Mouse (Mus musculus) ES-Bruce4 (cell line): ENCODE data around the gene Olfr1509. TPM values are rescaled to one million over a fixed set of nuclear protein-coding genes. Genes with fewer than 3 reads are reported as not detected.

Experiments used
- H3K27ac ChIP-seq: 2 replicates; pipeline ENCODE4 v1.5.1; 2012; ENCODE audit warnings: low read length, inconsistent platforms; ENCODE audit not compliant: insufficient read depth
- H3K27me3 ChIP-seq: 2 replicates; pipeline ENCODE4 v1.6.1; 2012; ENCODE audit warnings: mild to moderate bottlenecking, low read length, inconsistent platforms; ENCODE audit not compliant: control insufficient read depth, poor library complexity, insufficient read depth, severe bottlenecking
- H3K36me3 ChIP-seq: 2 replicates; pipeline ENCODE4 v1.6.1; 2012; ENCODE audit warnings: inconsistent platforms, mild to moderate bottlenecking, low read length, moderate library complexity; ENCODE audit not compliant: control insufficient read depth, poor library complexity, insufficient read depth, severe bottlenecking
- H3K4me1 ChIP-seq: one replicate; pipeline ENCODE4 v1.8.1; 2011; ENCODE audit warnings: low read length; ENCODE audit not compliant: control insufficient read depth, insufficient read depth
- H3K4me3 ChIP-seq: 2 replicates; pipeline ENCODE4 v1.5.1; 2011; ENCODE audit warnings: low read depth, mild to moderate bottlenecking, low read length
- H3K9ac ChIP-seq: 2 replicates; pipeline ENCODE4 v1.6.1; 2012; ENCODE audit warnings: low read depth, mild to moderate bottlenecking, inconsistent platforms; ENCODE audit not compliant: poor library complexity, severe bottlenecking
- H3K9me3 ChIP-seq: replicated peaks from 2 replicates; pipeline ENCODE4 v1.6.1; 2012; ENCODE audit warnings: mild to moderate bottlenecking, low read length, inconsistent platforms; ENCODE audit not compliant: control insufficient read depth, poor library complexity, insufficient read depth, severe bottlenecking
- CTCF ChIP-seq: IDR thresholded peaks from one replicate; pipeline ENCODE4 v1.8.1; 2011; ENCODE audit warnings: low read depth, low read length
- EP300 ChIP-seq: IDR thresholded peaks from 2 replicates; pipeline ENCODE4 v1.6.1; 2011; ENCODE audit warnings: low read depth, low read length; ENCODE audit not compliant: insufficient read depth
- POLR2A ChIP-seq: IDR thresholded peaks from one replicate; pipeline ENCODE4 v1.8.1; 2011; ENCODE audit warnings: low read length; ENCODE audit not compliant: insufficient read depth
- polyA plus RNA-seq: library from polyadenylated mRNA; stranded (reverse); fragments of >200 nt; gene quantifications from 2 replicates; pipeline ENCODE4 v1.2.4, GENCODE M21; 2011; ENCODE audit warnings: low read depth; ENCODE audit not compliant: missing spikeins, insufficient read depth, insufficient read length

The Olfr1509 gene
- polyA plus RNA-seq, 1 experiment, result not detected

- no peaks in the 10 kb centered on the region for H3K27me3 ChIP-seq
- no peak overlapping the region for H3K9ac ChIP-seq
- H3K27ac ChIP-seq, result no peak overlapping the region
- H3K4me3 ChIP-seq, result no peak overlapping the region
- H3K36me3 ChIP-seq, result no peaks in the 10 kb centered on the region
- TF ChIP-seq EP300 (no peak), CTCF (no peak), POLR2A (no peak)
- no peaks in the 10 kb centered on the region for H3K4me1 ChIP-seq
- H3K9me3 ChIP-seq, result no peaks in the 10 kb centered on the region
Observed at GRCm38 (mm10) chr14:52461928-52462327, 19.1 kb downstream of the Olfr1509 start.

GRCm38 (mm10) chr14:52465738-52466137 lies 22.9 kb downstream of the Olfr1509 start:
- no peaks in the 10 kb centered on the region for H3K9me3 ChIP-seq
- H3K4me1 ChIP-seq, result no peaks in the 10 kb centered on the region
- TF ChIP-seq EP300 (no peak), CTCF (no peak), POLR2A (no peak)
- H3K27ac ChIP-seq, result no peak overlapping the region
- H3K27me3 ChIP-seq, result no peaks in the 10 kb centered on the region
- H3K9ac ChIP-seq, result no peak overlapping the region
- no peak overlapping the region for H3K4me3 ChIP-seq
- H3K36me3 ChIP-seq, result no peaks in the 10 kb centered on the region

- Histone ChIP-seq H3K4me1 (no peaks in the 10 kb centered on the region), H3K27ac (no peak within 1 kb of the TSS), H3K9me3 (no peaks in the 10 kb centered on the region), H3K36me3 (no peaks in the 10 kb centered on the region), H3K4me3 (no peak within 1 kb of the TSS), H3K27me3 (no peaks in the 10 kb centered on the region), H3K9ac (no peak within 1 kb of the TSS)
- TF ChIP-seq CTCF (no peak), POLR2A (no peak), EP300 (no peak)
Observed at GRCm38 (mm10) chr14:52467395-52467794, 24.6 kb downstream of the Olfr1509 start, which contains the start of gene Olfr1508. Olfr1508 (minus strand) TSS chr14:52467495.

- no peak for TF ChIP-seq CTCF
- no peak for TF ChIP-seq POLR2A
- no peak for TF ChIP-seq EP300
- Histone ChIP-seq H3K27ac (no peak within 1 kb of the TSS), H3K36me3 (no peaks in the 10 kb centered on the region), H3K9me3 (no peaks in the 10 kb centered on the region), H3K4me3 (no peak within 1 kb of the TSS), H3K9ac (no peak within 1 kb of the TSS), H3K4me1 (no peaks in the 10 kb centered on the region), H3K27me3 (no peaks in the 10 kb centered on the region)
Observed at GRCm38 (mm10) chr14:52495516-52495915, 52.7 kb downstream of the Olfr1509 start, which contains the start of gene Olfr1507. Olfr1507 (minus strand) TSS chr14:52495749.

Other genes with a start within 250 kb of the Olfr1509 start
- gene Supt16, start 245.6 kb upstream of the Olfr1509 start, polyA plus RNA-seq, result 217 and 224 TPM in 2 replicates
- gene Chd8, start 185.2 kb upstream of the Olfr1509 start, polyA plus RNA-seq, result 175 and 178 TPM in 2 replicates
- 66.5 and 67.4 TPM in 2 replicates for gene Tox4, start 163.8 kb upstream of the Olfr1509 start, polyA plus RNA-seq
- 16.5 and 23.2 TPM in 2 replicates for gene Rab2b, start 163.4 kb upstream of the Olfr1509 start, polyA plus RNA-seq
- gene Mettl3, start 137.9 kb upstream of the Olfr1509 start, polyA plus RNA-seq, result 65.8 and 67.6 TPM in 2 replicates
- gene Sall2, start 114.2 kb upstream of the Olfr1509 start, polyA plus RNA-seq, result 10.0 and 11.4 TPM in 2 replicates
- gene Olfr1513, start 86.6 kb upstream of the Olfr1509 start, polyA plus RNA-seq, result not detected in 2 replicates
- gene Olfr1512, start 63.8 kb upstream of the Olfr1509 start, polyA plus RNA-seq, result not detected in 2 replicates
- gene Olfr1511, start 45.6 kb upstream of the Olfr1509 start, polyA plus RNA-seq, result not detected in 2 replicates
- not detected in 2 replicates for gene Olfr1510, start 28.6 kb upstream of the Olfr1509 start, polyA plus RNA-seq
- not detected in 2 replicates for gene Olfr1508, start 24.5 kb downstream of the Olfr1509 start, polyA plus RNA-seq
- gene Olfr1507, start 52.8 kb downstream of the Olfr1509 start, polyA plus RNA-seq, result not detected in 2 replicates